Mouse (Mus musculus): ENCODE results near the gene Mfsd4b5.

GRCm38 (mm10) chr10:40028091-40028490 is 41.6 kb upstream of the Mfsd4b5 start:
- TF ChIP-seq CTCF (IDR thresholded peaks at IDR 0.05; ENCODE audit: low read depth, low read length) (no peak), POLR2A (IDR thresholded peaks at IDR 0.05; ENCODE audit: insufficient read depth, low read length) (no peak)
